Mouse (Mus musculus): ENCODE results near the gene Bcl2.

- no peak for TF ChIP-seq MAFK (IDR thresholded peaks at IDR 0.05; ENCODE audit: insufficient read depth, low read depth, low read length)
- TF ChIP-seq CHD2 (IDR thresholded peaks at IDR 0.05; ENCODE audit: low read depth, low read length), result no peak
- no peak for TF ChIP-seq ZNF384 (IDR thresholded peaks at IDR 0.05; ENCODE audit: low read depth, low read length)
Measured at GRCm38 (mm10) chr1:106550580-106550979, 163.5 kb downstream of the Bcl2 start.
